Mouse (Mus musculus) liver, embryonic 15.5 days (tissue): ENCODE measurements around the gene Nkx2-9. TPM values are rescaled to one million over a fixed set of nuclear protein-coding genes. Genes with fewer than 3 reads are reported as not detected.

Experiments used
- ATAC-seq: fragments of 200-750 bp; cut with Nextera tagmentation; 2 replicates; pipeline ENCODE4 v1.8.0; 2017; ENCODE audit warnings: moderate number of reproducible peaks, mild to moderate bottlenecking, moderate library complexity; ENCODE audit not compliant: insufficient read depth
- H3K27ac ChIP-seq: fragments of 300-500 bp; sonication (generic); replicated peaks from 2 replicates; pipeline ENCODE4 v1.5.1; 2015; ENCODE audit warnings: mild to moderate bottlenecking, inconsistent platforms
- H3K27me3 ChIP-seq: fragments of 300-500 bp; sonication (generic); 2 replicates; pipeline ENCODE4 v1.6.1; 2015; ENCODE audit warnings: mild to moderate bottlenecking, inconsistent platforms
- H3K36me3 ChIP-seq: fragments of 300-500 bp; sonication (generic); replicated peaks from 2 replicates; pipeline ENCODE4 v1.6.1; 2015; ENCODE audit warnings: moderate library complexity, mild to moderate bottlenecking, inconsistent platforms
- H3K4me1 ChIP-seq: fragments of 300-500 bp; sonication (generic); replicated peaks from 2 replicates; pipeline ENCODE4 v1.6.1; 2015; ENCODE audit warnings: inconsistent platforms
- H3K4me2 ChIP-seq: fragments of 300-500 bp; sonication (generic); 2 replicates; pipeline ENCODE4 v1.6.1; 2015; ENCODE audit warnings: moderate library complexity, mild to moderate bottlenecking, inconsistent platforms
- H3K4me3 ChIP-seq: fragments of 300-500 bp; sonication (generic); replicated peaks from 2 replicates; pipeline ENCODE4 v1.5.1; 2015; ENCODE audit warnings: mild to moderate bottlenecking, inconsistent platforms
- H3K9ac ChIP-seq: fragments of 300-500 bp; sonication (generic); 2 replicates; pipeline ENCODE4 v1.6.1; 2015; ENCODE audit warnings: moderate library complexity, mild to moderate bottlenecking, inconsistent platforms
- H3K9me3 ChIP-seq: fragments of 300-500 bp; sonication (generic); replicated peaks from 2 replicates; pipeline ENCODE4 v1.6.1; 2016; ENCODE audit warnings: inconsistent platforms
- WGBS: fragments of 180-500 bp; shearing (Covaris S2); methylation state at CpG from one replicate; pipeline ENCODE4 v1.1.7; 2015; ENCODE audit warnings: mixed read lengths; ENCODE audit not compliant: insufficient replicate concordance; 5-methylcytosine and 5-hydroxymethylcytosine counted together
- polyA plus RNA-seq: library from polyadenylated mRNA; unstranded; fragments of >200 nt; fragmentation: Nextera tagmentation; extraction: Ambion mirVana; gene quantifications from 2 replicates; pipeline ENCODE4 v1.2.1, GENCODE M21; 2015

Nkx2-9 gene
- polyA plus RNA-seq, result not detected in 2 replicates

DNA sequence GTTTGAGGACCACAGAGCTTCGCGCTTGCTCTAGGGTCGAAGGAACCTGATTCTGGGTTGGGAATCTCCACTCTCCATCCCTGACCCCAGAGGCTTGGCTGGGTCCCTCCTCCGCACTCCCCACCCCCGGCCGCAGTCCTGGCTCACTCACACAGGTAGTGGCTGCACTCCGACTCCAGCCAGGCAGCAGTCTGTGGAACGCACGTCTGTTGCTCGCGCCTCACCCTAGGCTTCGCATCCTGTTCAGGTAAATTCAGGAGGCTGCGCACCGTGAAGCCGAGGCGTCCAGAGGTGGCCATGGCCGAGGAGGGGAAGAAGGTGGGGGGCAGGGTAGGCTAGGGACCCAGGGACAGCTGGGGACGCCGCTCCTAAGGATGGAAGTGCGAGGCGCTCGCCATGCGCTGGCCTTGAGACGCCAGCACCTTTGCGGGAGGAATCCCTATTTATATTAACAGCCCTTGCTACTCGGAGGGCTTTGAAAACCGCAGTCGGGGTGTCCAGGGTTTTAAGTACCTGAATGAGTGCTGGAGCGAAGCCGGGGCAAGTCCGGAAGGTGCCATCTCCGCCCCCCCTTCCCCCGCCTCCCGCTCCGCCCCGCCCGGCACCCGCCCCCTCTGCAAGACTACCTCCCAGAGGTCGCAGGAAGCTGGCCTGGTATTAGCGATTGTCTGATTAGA lies at the start of gene Nkx2-9:
Nkx2-9 (minus strand) TSS at position 524 of the 677 bp plus-strand sequence.
- WGBS, result 2% methylated on average over 40 of the region's 40 CpGs
- no peaks in the 10 kb centered on the region for H3K36me3 ChIP-seq
- no peaks in the 10 kb centered on the region for H3K4me1 ChIP-seq
- no peak within 1 kb of the TSS for H3K9ac ChIP-seq
- H3K27ac ChIP-seq, result no peak within 1 kb of the TSS
- H3K9me3 ChIP-seq, result no peaks in the 10 kb centered on the region
- peaks cover 93% of the 10 kb centered on the region for H3K27me3 ChIP-seq
- ATAC-seq, result no peak
- H3K4me3 ChIP-seq, result no peak within 1 kb of the TSS
- no peak within 1 kb of the TSS; the same call in 1 of the 2 replicates for H3K4me2 ChIP-seq

DNA sequence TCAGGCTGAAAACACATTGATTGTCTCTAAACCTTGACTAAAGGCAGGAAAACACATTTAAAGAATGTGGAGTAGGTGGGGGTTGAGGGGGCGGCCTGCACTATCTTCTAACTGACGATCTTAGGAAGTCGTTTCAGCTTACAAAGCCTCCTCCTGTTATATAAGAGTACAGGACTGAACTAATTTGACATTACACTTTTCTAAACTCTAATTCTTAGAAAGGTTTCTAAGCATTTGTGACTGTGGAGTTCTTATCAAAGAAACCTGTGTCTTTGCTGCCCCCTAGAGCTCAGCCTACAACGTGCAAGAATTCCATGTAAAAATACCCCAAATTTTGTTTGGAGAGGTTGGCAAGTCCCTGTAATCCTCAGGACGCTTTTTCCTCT lies 24.1 kb upstream of the Nkx2-9 start:
- WGBS, result 5% methylated on average over 5 of the region's 5 CpGs
- no peak overlapping the region; the same call in 1 of the 2 replicates for H3K4me2 ChIP-seq
- H3K4me3 ChIP-seq, result no peak overlapping the region
- H3K36me3 ChIP-seq, result no peaks in the 10 kb centered on the region
- H3K27ac ChIP-seq, result no peak overlapping the region
- H3K9ac ChIP-seq, result no peak overlapping the region
- no peaks in the 10 kb centered on the region for H3K9me3 ChIP-seq
- no peak for ATAC-seq
- H3K27me3 ChIP-seq, result no peaks in the 10 kb centered on the region
- H3K4me1 ChIP-seq, result no peaks in the 10 kb centered on the region

DNA sequence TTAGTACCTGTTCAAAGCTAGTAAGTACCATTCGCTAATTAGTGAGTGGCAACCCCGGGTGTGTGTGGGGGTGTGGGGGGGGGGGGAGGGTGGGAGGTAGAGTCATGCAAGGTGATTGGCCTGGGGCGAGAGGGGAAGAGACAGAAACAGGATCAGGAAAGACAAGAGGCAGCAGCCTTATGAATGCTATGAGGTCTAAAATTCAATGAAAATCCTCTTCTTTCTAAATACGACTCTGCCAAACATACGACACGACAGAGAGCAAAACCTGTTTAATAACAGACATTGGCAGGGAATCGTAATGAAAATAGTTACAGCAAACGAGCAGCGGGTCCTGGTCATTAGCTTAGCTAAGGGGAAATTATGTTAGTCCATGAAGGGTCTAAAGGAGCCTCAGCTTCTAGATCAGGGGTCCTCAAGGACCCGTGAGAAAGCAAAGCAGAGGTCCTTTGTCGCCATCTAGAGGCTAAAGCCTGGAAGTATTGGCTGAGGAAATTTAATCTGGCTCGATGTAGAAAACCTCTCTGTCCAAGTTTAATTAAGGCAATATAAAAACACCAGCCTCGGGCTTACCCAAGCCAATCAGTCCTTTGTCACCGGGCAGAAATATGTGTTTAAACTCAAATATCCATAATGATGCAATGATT lies 23.6 kb upstream of the Nkx2-9 start:
- WGBS, result 21% methylated on average over 14 of the region's 14 CpGs
- Histone ChIP-seq H3K9ac (no peak overlapping the region), H3K36me3 (no peaks in the 10 kb centered on the region), H3K4me1 (no peaks in the 10 kb centered on the region), H3K27ac (no peak overlapping the region), H3K9me3 (no peaks in the 10 kb centered on the region), H3K4me2 (no peak overlapping the region; the same call in 1 of the 2 replicates), H3K27me3 (no peaks in the 10 kb centered on the region), H3K4me3 (no peak overlapping the region)
- ATAC-seq, result no peak

DNA sequence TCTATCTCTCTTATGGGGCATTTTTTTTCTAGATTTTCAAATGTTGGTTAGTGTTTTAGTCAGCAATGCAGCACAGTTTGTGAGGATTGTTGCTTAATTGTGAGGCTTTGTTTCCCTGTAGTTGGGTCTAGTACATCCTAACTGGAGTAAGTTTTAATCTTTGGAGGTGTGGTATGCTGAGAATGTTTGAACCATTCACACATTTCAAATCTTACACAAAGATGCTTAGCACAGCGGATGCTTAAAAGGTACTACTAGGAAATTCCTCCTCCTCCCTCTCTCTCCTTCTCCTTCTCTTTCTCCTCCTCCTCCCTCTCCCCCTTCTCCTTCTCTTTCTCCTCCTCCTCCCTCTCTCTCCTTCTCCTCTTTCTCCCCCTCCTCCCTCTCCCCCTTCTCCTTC lies 3.0 kb upstream of the Nkx2-9 start:
- Histone ChIP-seq H3K27ac (no peak overlapping the region), H3K4me3 (no peak overlapping the region), H3K4me2 (no peak overlapping the region), H3K4me1 (no peaks in the 10 kb centered on the region), H3K36me3 (no peaks in the 10 kb centered on the region), H3K27me3 (peaks cover 77% of the 10 kb centered on the region), H3K9ac (no peak overlapping the region), H3K9me3 (no peaks in the 10 kb centered on the region)
- ATAC-seq, result no peak
- 4% methylated on average over 1 of the region's 1 CpGs for WGBS

DNA sequence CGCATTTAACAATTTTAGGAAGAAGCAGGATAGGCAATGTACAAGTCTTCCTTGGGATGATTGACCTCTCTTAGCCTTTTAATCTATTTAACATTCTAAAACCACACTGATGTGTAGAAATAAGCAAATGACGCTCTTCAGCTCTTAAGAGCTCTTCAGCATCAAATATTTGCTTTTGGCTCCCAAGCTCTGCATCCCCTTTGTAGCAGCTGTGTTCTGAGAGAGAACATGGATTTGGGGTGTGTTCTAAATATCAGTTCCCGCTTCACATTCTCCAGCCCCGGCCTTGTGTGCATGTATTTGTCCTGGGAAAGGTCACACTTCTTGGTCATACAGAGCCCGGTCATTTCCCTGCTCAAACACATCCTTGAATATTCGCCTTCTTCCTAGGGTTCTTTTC lies 2.3 kb upstream of the Nkx2-9 start:
- Histone ChIP-seq H3K27me3 (peaks cover 81% of the 10 kb centered on the region), H3K4me1 (no peaks in the 10 kb centered on the region), H3K36me3 (no peaks in the 10 kb centered on the region), H3K27ac (no peak overlapping the region), H3K4me3 (no peak overlapping the region), H3K9me3 (no peaks in the 10 kb centered on the region), H3K9ac (no peak overlapping the region), H3K4me2 (no peak overlapping the region)
- WGBS, result 10% methylated on average over 6 of the region's 6 CpGs
- ATAC-seq, result no peak

DNA sequence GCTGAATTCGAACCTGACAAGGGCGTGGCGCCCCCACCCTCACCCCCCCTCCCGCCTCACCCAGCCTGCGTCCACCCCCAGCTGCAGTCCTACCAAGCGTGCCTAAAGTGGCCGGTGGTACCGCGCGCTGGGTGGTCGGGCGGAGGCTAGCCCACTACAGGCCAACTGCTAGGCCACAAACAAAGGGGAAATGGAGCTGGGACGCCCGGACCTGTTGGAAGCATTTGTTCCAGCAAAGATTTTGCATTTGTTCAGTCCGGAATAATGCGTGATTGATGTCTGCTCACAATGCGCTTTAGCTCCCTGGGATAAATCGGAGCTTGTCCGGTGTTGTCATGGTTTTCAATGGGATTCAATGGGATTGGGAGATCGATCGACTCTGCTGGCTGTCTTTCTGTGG lies 1.4 kb upstream of the Nkx2-9 start:
- no peak overlapping the region for H3K9ac ChIP-seq
- no peak for ATAC-seq
- H3K36me3 ChIP-seq, result no peaks in the 10 kb centered on the region
- H3K4me1 ChIP-seq, result no peaks in the 10 kb centered on the region
- WGBS, result 4% methylated on average over 21 of the region's 21 CpGs
- H3K9me3 ChIP-seq, result no peaks in the 10 kb centered on the region
- H3K4me2 ChIP-seq, result no peak overlapping the region
- peaks cover 86% of the 10 kb centered on the region for H3K27me3 ChIP-seq
- no peak overlapping the region for H3K27ac ChIP-seq
- H3K4me3 ChIP-seq, result no peak overlapping the region

DNA sequence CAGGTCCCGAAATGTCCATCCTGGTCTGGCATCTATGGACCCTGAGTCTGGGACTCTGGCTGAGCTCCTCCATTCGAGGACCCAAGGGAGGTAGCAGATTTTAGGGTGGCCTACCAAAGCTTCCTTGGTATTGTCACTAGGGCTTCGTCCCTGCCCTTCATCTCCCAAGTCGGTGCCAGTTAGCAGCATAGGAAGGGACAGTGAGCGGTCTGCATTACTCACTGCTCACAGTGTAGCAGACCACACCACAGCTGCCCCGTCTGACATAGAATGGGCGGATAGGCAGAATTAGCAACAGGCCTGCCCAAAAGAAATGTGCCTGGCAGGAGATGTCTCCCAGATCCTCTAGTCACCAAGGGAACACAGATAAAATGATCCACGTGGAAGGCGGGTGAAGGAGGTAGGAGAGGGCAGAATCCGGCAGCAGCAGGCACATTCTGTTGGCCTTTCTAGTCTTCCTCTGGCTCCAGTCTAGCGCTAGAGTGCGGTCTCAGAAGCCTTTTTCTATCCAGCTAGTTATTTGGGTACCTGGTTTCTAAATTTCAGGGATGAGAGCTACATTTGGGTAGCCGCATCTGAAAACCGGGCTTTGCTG lies 929 bp upstream of the Nkx2-9 start:
- 7% methylated on average over 14 of the region's 14 CpGs for WGBS
- H3K36me3 ChIP-seq, result no peaks in the 10 kb centered on the region

DNA sequence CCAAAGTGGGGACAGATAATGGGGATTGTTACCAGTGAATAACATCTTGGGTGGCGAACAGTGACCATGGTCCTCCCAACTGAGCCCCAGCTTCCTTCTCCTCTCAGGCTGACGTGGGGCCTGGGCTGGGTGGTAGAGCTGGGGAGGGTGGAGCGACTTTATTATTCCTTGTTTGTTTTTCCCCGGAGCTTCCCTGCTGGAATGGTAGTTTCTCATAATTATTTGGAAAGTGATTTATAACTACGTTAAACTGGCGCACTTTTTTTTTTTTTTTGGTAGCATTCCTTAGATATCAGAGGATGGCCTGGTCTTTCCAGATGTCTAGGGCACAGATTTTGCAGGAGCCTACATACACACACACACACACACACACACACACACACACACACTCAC lies 350 bp upstream of the Nkx2-9 start:
- no peaks in the 10 kb centered on the region for H3K9me3 ChIP-seq
- WGBS, result 3% methylated on average over 6 of the region's 6 CpGs
- H3K27ac ChIP-seq, result no peak overlapping the region
- H3K4me1 ChIP-seq, result no peaks in the 10 kb centered on the region
- no peak overlapping the region for H3K9ac ChIP-seq
- H3K4me2 ChIP-seq, result no peak overlapping the region
- H3K4me3 ChIP-seq, result no peak overlapping the region
- no peak for ATAC-seq
- no peaks in the 10 kb centered on the region for H3K36me3 ChIP-seq
- H3K27me3 ChIP-seq, result peaks cover 92% of the 10 kb centered on the region

More for the DNA sequence above, 929 bp upstream of the Nkx2-9 start:
- Histone ChIP-seq H3K9me3 (no peaks in the 10 kb centered on the region), H3K4me2 (no peak overlapping the region), H3K27me3 (peaks cover 89% of the 10 kb centered on the region), H3K4me1 (no peaks in the 10 kb centered on the region), H3K9ac (no peak overlapping the region), H3K4me3 (no peak overlapping the region), H3K27ac (no peak overlapping the region)
- ATAC-seq, result no peak

DNA sequence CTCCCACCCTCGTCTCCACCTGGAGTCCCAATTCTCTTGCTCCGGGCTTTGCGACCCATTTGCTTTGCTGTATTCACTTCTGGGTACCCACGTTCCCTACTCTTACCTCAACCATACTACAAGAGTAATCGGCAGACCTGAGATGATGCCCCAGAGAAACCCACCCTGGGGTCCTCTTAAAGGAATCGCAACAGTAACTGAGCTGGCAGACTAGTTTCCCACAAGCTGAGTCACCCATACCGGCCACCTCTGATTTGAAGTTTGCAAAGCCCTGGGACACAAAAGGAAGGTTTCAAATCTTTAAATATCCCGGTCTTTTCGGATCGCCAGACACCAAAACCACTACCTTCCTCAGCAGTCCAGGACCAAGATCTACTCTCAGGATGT lies 742 bp downstream of the Nkx2-9 start:
- Histone ChIP-seq H3K36me3 (no peaks in the 10 kb centered on the region), H3K4me1 (no peaks in the 10 kb centered on the region), H3K27ac (no peak overlapping the region), H3K9me3 (no peaks in the 10 kb centered on the region), H3K27me3 (peaks cover 94% of the 10 kb centered on the region), H3K4me2 (no peak overlapping the region), H3K9ac (no peak overlapping the region), H3K4me3 (no peak overlapping the region)
- ATAC-seq, result no peak
- WGBS, result 1% methylated on average over 10 of the region's 10 CpGs

DNA sequence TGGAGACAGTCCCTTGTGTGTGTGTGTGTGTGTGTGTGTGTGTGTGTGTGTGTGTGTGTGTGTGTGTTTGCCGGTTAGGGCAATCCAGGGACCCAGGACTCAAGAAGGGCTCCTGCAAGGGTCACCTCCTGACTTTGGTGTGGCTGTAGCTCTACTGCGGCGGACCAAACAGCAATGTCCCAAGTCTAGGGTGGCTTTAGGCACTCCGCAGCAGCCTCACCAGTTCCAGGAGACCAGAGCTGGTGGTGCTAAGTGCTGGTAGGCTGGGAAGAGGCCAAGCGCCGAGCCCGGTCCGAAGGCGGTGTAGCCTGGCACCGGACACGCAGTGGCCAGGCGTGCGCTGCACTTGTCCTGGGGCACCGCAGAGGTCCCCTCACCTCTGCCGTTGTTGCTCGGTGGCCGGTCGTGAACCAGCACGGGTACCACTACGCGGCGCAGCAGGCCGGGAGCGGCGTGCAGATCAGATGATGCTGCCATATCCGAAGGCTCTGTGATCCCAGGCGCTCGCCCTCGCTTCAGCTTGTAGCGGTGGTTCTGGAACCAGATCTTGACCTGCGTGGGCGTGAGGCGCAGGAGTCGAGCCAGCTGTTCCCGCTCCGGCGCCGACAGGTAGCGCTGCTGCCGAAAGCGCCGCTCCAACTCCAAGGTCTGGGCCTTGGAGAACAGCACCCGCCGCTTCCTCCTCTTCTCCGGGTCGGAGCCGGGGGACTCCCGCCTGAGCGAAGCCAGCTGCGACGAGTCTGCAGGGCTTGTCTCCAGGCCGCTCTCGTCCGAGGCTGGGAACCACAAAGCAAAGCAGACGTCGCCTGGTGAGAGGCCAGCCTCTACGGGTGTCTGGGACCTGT lies 1.4 kb downstream of the Nkx2-9 start:
- Histone ChIP-seq H3K4me3 (no peak overlapping the region), H3K4me1 (no peaks in the 10 kb centered on the region), H3K27me3 (peaks cover 97% of the 10 kb centered on the region), H3K36me3 (no peaks in the 10 kb centered on the region), H3K4me2 (no peak overlapping the region; the same call in 1 of the 2 replicates), H3K27ac (no peak overlapping the region), H3K9me3 (no peaks in the 10 kb centered on the region), H3K9ac (no peak overlapping the region)
- 2% methylated on average over 57 of the region's 57 CpGs for WGBS
- ATAC-seq, result no peak

DNA sequence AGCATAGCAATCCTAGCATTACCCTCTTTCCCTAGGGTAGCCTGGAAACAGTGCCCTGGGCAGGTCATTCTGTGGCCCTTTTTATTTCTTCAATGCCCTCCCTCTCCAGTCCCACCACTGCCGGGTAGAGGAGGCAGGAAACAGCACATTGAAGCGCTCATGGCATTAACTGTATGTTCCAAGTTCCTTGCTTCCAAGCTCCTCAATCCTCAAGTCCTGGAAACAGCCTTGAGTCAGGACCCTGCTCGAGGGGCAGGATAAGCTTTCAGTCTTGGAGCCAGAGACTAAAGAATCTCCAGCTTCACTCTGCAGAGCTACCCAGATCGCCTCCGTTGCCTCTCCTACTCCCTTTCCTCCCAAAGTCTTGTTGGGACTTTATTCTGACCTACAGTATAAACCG lies 2.2 kb downstream of the Nkx2-9 start:
- Histone ChIP-seq H3K4me1 (no peaks in the 10 kb centered on the region), H3K4me2 (no peak overlapping the region), H3K27ac (no peak overlapping the region), H3K9ac (no peak overlapping the region), H3K9me3 (no peaks in the 10 kb centered on the region), H3K27me3 (peaks cover 98% of the 10 kb centered on the region), H3K4me3 (no peak overlapping the region), H3K36me3 (no peaks in the 10 kb centered on the region)
- ATAC-seq, result no peak
- 4% methylated on average over 6 of the region's 6 CpGs for WGBS
